ENCODE assay signal across 8 mouse cellular contexts in genomic region chr9:14381353-14382055, GRCm38 (mm10). TPM values are rescaled to one million over a fixed set of nuclear protein-coding genes. Genes with fewer than 3 reads are reported as not detected.
DNase-seq lines count a peak whose midpoint lies in the region; ATAC-seq lines count a peak whose summit lies in the region.

Gene Endod1, minus strand, starts transcription at chr9:14381507.

- 4% methylated on average over 8 of the region's 8 CpGs for WGBS in forebrain, embryonic 13.5 days
- 5% methylated on average over 8 of the region's 8 CpGs for WGBS in hindbrain, embryonic 14.5 days

- H3K4me3 ChIP-seq in brown adipose tissue, adult 24 weeks (ENCODE audit: insufficient read depth, low read depth, low read length): peak within 1 kb of the TSS; percentile 92
- H3K4me3 ChIP-seq in forebrain, embryonic 13.5 days: peak within 1 kb of the TSS; percentile 77
- peak within 1 kb of the TSS; percentile 70 for H3K4me3 ChIP-seq in hindbrain, embryonic 14.5 days (replicated peaks; ENCODE audit: low read length)

- peak within 1 kb of the TSS; percentile 79 for H3K4me2 ChIP-seq in forebrain, embryonic 13.5 days
- peak within 1 kb of the TSS; percentile 84 for H3K4me2 ChIP-seq in hindbrain, embryonic 14.5 days (replicated peaks)

- peaks cover 13% of the 10 kb centered on the region for H3K27me3 ChIP-seq in forebrain, embryonic 13.5 days
- no peaks in the 10 kb centered on the region for H3K27me3 ChIP-seq in hindbrain, embryonic 14.5 days (ENCODE audit: control insufficient read depth, insufficient read depth, low read length)

- peak; percentile 95 for DNase-seq in heart, adult 11 months
- no peak for DNase-seq in heart, postnatal 25 days (ENCODE audit: low spot score)
- DNase-seq in hindbrain, embryonic 14.5 days (ENCODE audit: low spot score): peak; percentile 51
- peak in 1 of 2 experiments; percentile 29 for DNase-seq in layer of hippocampus, postnatal 25 days (ENCODE audit: extremely low spot score in 1 of 2, low spot score in 1 of 2)
- peak; percentile 59 for DNase-seq in lung, postnatal 25 days (ENCODE audit: low spot score)
- DNase-seq in right cerebral cortex, postnatal 4 days: peak; percentile 15

- intact Hi-C loops in heart, postnatal 25 days (cut with DNase I): loop anchor here (5.0 kb wide), 1 partner anchor 121 kb away; the partner anchor contains the start of genes Cwc15 and Kdm4d

- H3K4me1 ChIP-seq in brown adipose tissue, adult 24 weeks (ENCODE audit: control insufficient read depth, insufficient read depth, insufficient read length, low read length): no peaks in the 10 kb centered on the region; the same call in 1 of the 2 replicates
- peaks cover 15% of the 10 kb centered on the region for H3K4me1 ChIP-seq in forebrain, embryonic 13.5 days
- peaks cover 32% of the 10 kb centered on the region for H3K4me1 ChIP-seq in hindbrain, embryonic 14.5 days (replicated peaks; ENCODE audit: control insufficient read depth, insufficient read depth, low read length)

- no peaks in the 10 kb centered on the region for H3K36me3 ChIP-seq in forebrain, embryonic 13.5 days (ENCODE audit: poor library complexity, severe bottlenecking)
- H3K36me3 ChIP-seq in hindbrain, embryonic 14.5 days (replicated peaks; ENCODE audit: control insufficient read depth, insufficient read depth): no peaks in the 10 kb centered on the region

- ATAC-seq in forebrain, embryonic 13.5 days: peak; percentile 68
- peak; percentile 61 for ATAC-seq in hindbrain, embryonic 14.5 days (ENCODE audit: low FRiP score)

- no peaks in the 10 kb centered on the region for H3K9me3 ChIP-seq in forebrain, embryonic 13.5 days (replicated peaks)
- no peaks in the 10 kb centered on the region for H3K9me3 ChIP-seq in hindbrain, embryonic 14.5 days (ENCODE audit: control insufficient read depth, low read length)

- H3K9ac ChIP-seq in forebrain, embryonic 13.5 days: peak within 1 kb of the TSS; percentile 78
- H3K9ac ChIP-seq in hindbrain, embryonic 14.5 days: peak within 1 kb of the TSS; percentile 87

- H3K27ac ChIP-seq in brown adipose tissue, adult 24 weeks (replicated peaks; ENCODE audit: low read depth, low read length): 0 out of 2 replicates have a peak within 1 kb of the TSS, but pooled peaks have one; percentile 1
- peak within 1 kb of the TSS; percentile 54 for H3K27ac ChIP-seq in forebrain, embryonic 13.5 days
- H3K27ac ChIP-seq in hindbrain, embryonic 14.5 days: peak within 1 kb of the TSS; percentile 86

RNA-seq across cellular contexts. Expression of gene Endod1, which starts in this region (rescaled TPM):
- total RNA-seq in heart, postnatal 25 days (2021): 1 to 10 TPM; 7.6 to 8.5 TPM
- polyA plus RNA-seq in brown adipose tissue, adult 24 weeks (2012; ENCODE audit: insufficient read depth, insufficient read length, missing spikeins): 2.8 and 3.6 TPM in 2 replicates
- polyA plus RNA-seq in forebrain, embryonic 13.5 days (2015; fragmentation: Nextera tagmentation; extraction: Ambion mirVana): 4.2 and 4.6 TPM in 2 replicates
- 33.4 and 43.7 TPM in 2 replicates for polyA plus RNA-seq in hindbrain, embryonic 14.5 days (2014; fragmentation: Nextera tagmentation; extraction: Ambion mirVana)
- total RNA-seq in layer of hippocampus, postnatal 25 days (2021): 10 to 100 TPM; 62.7 to 74.4 TPM

Comparison
In these comparisons a context has a peak if more than half of its experiments do, and no peak if none do; other contexts are left out.
1. RNA of gene Endod1 (total RNA-seq): 62.7 to 74.4 TPM in layer of hippocampus, postnatal 25 days; 7.6 to 8.5 TPM in heart, postnatal 25 days; every median in the first group is over 4 times any median in the second.
2. H3K27ac ChIP-seq: peak in every context shown above with its lines; median percentile 86 in hindbrain, embryonic 14.5 days; 54 in forebrain, embryonic 13.5 days; 1 in brown adipose tissue, adult 24 weeks.
3. Peak in every context shown above with its lines, with median percentiles within 50 percentile points of each other: H3K4me3 ChIP-seq.